Mouse (Mus musculus): Measurements from ENCODE around the gene Rora. TPM values are rescaled to one million over a fixed set of nuclear protein-coding genes. Genes with fewer than 3 reads are reported as not detected.

Rora gene
- total RNA-seq, 1 experiment from 2014 or later = 3.4 TPM

DNA sequence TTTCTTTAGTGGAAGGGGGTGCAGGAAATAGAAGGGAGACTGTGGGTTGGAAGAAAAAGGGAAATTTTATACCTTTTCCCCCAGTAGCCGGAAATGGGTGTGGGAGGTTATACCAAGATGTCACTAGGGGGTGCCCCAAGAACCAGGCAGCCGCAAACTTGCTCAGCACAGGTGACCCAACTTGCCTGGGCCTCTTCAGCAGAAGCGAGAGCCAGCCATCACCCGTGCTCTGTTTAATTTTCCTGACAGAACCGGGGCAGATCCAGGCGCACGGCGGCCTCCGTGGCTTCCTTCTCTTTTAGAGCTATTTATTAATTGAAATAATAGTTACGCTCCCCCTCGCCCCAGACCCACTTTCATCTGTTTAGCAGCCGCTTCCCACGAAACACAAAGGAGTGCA is 313.0 kb downstream of the Rora start:
- no peak for ATAC-seq (replicated peaks; ENCODE audit: insufficient number of reproducible peaks, low FRiP score, low TSS enrichment, poor library complexity, severe bottlenecking)

DNA sequence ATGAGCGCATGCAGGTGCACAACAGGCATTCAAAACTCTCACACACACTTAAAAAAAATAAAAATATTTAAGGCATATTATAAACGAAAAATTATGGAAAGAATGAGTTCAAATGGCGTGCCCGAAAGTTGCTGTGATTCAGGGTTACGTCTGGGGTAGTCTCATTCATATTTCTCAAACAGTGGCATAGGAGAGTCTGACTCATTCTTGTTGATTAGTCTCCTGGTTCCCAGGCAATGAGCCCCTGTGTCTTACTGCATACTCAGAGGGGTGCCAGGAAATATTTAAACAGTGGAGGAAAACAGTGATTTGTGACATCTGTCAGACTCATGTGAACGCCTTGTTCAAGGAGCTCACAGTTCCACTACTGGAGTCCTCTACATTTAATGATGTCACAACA is 316.5 kb downstream of the Rora start:
- no peak for ATAC-seq (replicated peaks; ENCODE audit: insufficient number of reproducible peaks, low FRiP score, low TSS enrichment, poor library complexity, severe bottlenecking)

GRCm38 (mm10) chr9:68972277-68972676 is 318.7 kb downstream of the Rora start:
- no peak for ATAC-seq (replicated peaks; ENCODE audit: insufficient number of reproducible peaks, low FRiP score, low TSS enrichment, poor library complexity, severe bottlenecking)

DNA sequence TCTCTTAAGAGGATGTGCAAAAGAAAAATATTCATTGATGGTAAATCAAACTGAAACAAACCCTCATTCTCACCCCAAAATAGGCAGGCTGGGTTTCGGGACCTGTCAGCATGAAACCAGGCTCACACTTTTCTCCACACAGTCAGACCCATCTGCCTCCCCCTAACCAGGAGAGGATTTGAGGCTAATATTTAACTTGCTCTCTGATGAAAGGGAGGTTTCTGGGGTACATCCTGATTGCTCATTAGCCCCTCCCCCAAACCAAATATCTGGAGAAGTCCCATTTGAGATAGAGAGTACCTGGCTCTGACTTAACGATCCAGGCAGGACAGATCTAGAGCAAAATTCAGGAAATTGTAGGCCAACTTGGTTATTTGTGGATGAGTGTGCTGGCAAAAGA is 320.9 kb downstream of the Rora start:
- ATAC-seq (replicated peaks; ENCODE audit: insufficient number of reproducible peaks, low FRiP score, low TSS enrichment, poor library complexity, severe bottlenecking) = no peak

GRCm38 (mm10) chr9:68976136-68976535 is 322.6 kb downstream of the Rora start:
- ATAC-seq (replicated peaks; ENCODE audit: insufficient number of reproducible peaks, low FRiP score, low TSS enrichment, poor library complexity, severe bottlenecking) = no peak

- ATAC-seq (replicated peaks; ENCODE audit: insufficient number of reproducible peaks, low FRiP score, low TSS enrichment, poor library complexity, severe bottlenecking) = no peak
Observed at GRCm38 (mm10) chr9:68976851-68977250, 323.3 kb downstream of the Rora start.

DNA sequence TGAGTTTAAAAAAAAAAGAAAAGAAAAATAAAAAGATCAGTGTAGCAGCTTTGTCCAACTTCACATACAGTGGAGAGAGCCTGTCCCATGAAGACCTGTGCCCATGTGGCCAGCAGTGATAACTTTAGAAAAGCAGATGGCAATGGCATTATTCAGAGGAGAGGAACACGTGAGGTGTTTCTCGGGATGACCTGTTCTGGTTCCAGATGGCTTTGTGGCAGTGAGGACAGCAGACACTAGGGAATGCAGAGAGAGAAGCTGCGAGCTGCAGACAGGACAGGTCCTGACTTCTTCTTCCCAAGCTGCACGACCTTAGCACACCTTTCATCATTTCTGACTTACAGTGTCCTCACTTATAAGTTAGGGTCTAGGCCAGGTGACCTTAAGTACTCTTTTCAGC is 325.1 kb downstream of the Rora start:
- ATAC-seq (replicated peaks; ENCODE audit: insufficient number of reproducible peaks, low FRiP score, low TSS enrichment, poor library complexity, severe bottlenecking) = no peak

DNA sequence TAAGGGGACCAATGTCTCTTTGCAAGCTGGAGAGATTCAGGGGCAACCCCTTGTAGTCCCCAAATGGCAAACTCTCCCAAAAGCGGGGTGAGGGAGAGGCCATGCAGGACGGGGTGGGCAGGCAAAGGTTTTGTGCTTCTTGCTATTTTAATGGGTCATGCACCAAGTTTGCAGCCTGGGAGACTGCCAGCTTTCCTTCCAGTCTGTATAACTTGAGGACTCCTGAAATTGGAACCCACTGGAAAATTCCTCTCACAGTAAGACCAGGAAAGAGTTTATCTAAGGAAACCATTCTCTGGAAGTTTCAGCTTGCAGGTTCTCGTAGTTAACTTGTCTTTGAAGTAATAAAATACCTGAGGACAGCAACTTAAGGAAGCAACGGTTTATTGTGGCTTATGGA is 326.5 kb downstream of the Rora start:
- no peak for ATAC-seq (replicated peaks; ENCODE audit: insufficient number of reproducible peaks, low FRiP score, low TSS enrichment, poor library complexity, severe bottlenecking)

- ATAC-seq (replicated peaks; ENCODE audit: insufficient number of reproducible peaks, low FRiP score, low TSS enrichment, poor library complexity, severe bottlenecking) = no peak
Observed at GRCm38 (mm10) chr9:68985046-68985445, 331.5 kb downstream of the Rora start.

DNA sequence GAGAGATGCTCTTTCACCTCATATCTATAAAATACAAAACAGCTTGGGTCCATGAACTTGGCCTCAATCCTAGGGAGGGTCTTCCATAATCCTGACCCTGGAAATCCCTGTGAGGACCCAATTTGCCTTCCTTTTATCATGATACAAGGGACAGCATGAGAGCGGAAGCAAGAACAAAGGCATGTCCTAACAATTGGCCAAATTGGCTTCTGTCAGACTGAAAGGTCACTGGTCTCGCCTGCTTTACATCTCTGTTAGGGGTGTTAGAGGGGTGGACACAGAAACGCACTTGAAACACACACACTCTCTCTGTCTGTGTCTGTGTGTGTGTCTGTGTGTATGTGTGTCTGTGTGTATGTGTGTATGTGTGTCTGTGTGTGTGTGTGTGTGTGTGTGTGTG is 332.2 kb downstream of the Rora start:
- no peak for ATAC-seq (replicated peaks; ENCODE audit: insufficient number of reproducible peaks, low FRiP score, low TSS enrichment, poor library complexity, severe bottlenecking)

- ATAC-seq (replicated peaks; ENCODE audit: insufficient number of reproducible peaks, low FRiP score, low TSS enrichment, poor library complexity, severe bottlenecking) = no peak
Observed at GRCm38 (mm10) chr9:68987290-68988042, 333.9 kb downstream of the Rora start.

- no peak for ATAC-seq (replicated peaks; ENCODE audit: insufficient number of reproducible peaks, low FRiP score, low TSS enrichment, poor library complexity, severe bottlenecking)
Observed at GRCm38 (mm10) chr9:68988162-68988911, 334.8 kb downstream of the Rora start.

- ATAC-seq (replicated peaks; ENCODE audit: insufficient number of reproducible peaks, low FRiP score, low TSS enrichment, poor library complexity, severe bottlenecking) = no peak
Observed at GRCm38 (mm10) chr9:68989885-68990449, 336.4 kb downstream of the Rora start.

DNA sequence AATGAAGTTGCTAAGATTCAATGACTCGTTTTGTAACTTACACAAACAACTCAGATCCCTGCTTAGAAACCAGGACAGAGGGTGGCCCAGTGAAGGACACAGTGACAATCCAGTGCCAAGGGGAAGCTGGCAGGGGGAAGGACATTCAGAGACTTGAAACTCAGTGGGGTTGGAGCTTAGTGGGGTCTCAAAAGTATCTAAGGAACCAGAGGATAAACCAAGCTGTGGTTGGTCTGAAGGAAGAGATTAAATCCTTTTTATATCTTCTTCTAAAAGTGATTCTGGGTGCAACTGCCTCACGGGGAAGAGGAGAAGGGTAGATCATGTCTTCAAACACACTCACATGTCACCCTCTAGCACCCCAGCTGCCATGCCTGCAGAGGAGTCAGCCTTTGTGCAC is 340.3 kb downstream of the Rora start:
- ATAC-seq (replicated peaks; ENCODE audit: insufficient number of reproducible peaks, low FRiP score, low TSS enrichment, poor library complexity, severe bottlenecking) = no peak

DNA sequence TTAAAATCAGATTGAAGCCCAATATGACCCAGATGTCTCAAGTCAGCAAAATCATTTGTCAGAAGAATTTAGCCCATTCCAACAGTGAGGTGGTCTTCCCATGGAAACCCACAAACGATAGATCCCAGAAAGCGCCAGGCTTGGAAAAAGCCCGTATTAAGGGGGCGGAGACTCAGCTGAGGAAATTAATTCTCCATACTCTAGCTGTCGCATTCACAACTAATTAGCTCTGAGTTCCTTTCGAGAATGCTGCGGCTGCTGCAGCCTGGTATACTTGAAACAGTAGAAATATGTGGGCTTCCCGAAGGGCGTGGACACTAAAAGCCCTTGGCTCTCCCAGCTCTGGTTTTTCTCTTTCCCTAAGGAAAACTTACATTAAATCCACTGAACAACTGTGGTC is 345.4 kb downstream of the Rora start:
- no peak for ATAC-seq (replicated peaks; ENCODE audit: insufficient number of reproducible peaks, low FRiP score, low TSS enrichment, poor library complexity, severe bottlenecking)

GRCm38 (mm10) chr9:69004514-69004913 is 350.9 kb downstream of the Rora start:
- no peak for ATAC-seq (replicated peaks; ENCODE audit: insufficient number of reproducible peaks, low FRiP score, low TSS enrichment, poor library complexity, severe bottlenecking)

DNA sequence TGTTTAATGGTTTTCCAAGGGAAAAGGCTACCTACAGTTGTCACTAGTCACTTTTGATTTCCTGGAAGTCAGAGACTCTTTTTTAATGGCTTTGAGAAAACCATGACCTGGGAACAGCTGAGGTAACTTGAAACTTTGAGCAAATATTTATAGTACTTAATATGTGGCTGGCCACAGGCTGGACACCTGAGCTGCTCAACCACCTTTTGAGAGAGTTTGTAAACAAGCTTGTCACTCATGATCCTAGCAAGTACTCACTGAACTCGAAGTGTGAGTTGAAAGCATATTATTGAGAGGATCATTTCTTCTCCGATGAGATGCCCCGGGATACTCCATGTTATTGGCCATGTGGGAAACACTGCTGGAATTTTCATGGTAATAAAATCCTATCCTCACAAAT is 353.1 kb downstream of the Rora start:
- ATAC-seq (replicated peaks; ENCODE audit: insufficient number of reproducible peaks, low FRiP score, low TSS enrichment, poor library complexity, severe bottlenecking) = no peak

- ATAC-seq (replicated peaks; ENCODE audit: insufficient number of reproducible peaks, low FRiP score, low TSS enrichment, poor library complexity, severe bottlenecking) = no peak
Observed at GRCm38 (mm10) chr9:69008706-69009105, 355.1 kb downstream of the Rora start.

GRCm38 (mm10) chr9:69010886-69011285 is 357.3 kb downstream of the Rora start:
- ATAC-seq (replicated peaks; ENCODE audit: insufficient number of reproducible peaks, low FRiP score, low TSS enrichment, poor library complexity, severe bottlenecking) = no peak

DNA sequence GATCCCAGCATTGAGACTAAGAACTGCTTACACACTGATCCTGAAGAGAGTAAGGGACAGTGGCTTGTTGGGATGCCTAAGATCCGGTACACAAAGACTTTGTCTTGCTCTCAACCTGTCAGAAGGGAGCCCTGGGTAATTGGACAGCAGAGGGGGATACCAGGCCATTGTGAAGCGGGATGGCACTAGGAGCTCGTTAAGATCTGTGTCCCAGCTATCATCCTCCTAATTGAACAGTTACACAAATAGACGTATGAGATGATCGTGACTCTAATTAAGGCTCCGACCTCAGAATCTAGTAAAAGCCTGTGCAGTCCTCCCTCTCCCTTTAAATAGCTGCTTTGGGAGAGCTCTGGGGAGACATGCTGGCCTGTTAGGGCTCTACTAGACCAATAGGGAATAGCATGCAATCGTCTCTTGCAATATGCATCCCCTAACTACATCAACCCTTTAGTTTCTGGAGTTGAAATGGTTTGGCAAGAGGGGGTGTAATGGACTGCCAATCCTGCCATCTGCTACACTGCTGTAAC is 359.7 kb downstream of the Rora start:
- ATAC-seq (replicated peaks; ENCODE audit: insufficient number of reproducible peaks, low FRiP score, low TSS enrichment, poor library complexity, severe bottlenecking) = no peak

Data from monocyte, adult 5-6 weeks (primary cell).